Mouse (Mus musculus) R1 (cell line): Measurements from ENCODE around the gene Macrod1.

Experiments
- DNase-seq: peaks from one replicate; pipeline ENCODE4 v3.0.0-alpha.2; 2018; ENCODE audit warnings: low read depth, low spot score

Gene Macrod1

DNA sequence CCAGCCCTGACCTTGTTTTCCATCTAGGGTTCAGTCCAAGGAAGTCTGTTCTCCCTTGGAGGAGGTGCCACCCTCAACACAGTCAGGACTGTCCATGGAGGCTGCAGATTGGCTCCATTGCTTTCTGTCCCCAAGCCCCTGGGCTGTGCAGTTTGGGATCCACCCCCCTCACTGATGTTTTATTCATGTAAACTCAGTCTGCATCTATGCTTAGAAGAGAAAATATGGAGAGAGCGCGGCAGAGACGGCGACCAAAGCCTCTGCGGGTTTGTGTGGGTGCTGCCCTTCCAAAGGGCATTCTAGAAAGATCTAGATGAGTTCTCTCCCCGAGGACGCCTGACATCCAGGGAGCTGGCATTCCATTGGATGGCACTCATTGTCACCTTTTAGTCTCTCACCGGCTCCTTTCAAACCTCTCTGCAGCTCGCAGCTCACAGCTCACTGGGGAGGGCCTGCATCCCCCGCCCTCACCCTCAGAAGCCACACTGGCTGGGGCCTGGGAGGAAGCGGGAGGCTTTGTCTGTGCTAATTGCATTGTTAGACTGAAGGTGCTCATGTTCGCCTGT is 84.3 kb downstream of the Macrod1 start:
- no peak for DNase-seq

DNA sequence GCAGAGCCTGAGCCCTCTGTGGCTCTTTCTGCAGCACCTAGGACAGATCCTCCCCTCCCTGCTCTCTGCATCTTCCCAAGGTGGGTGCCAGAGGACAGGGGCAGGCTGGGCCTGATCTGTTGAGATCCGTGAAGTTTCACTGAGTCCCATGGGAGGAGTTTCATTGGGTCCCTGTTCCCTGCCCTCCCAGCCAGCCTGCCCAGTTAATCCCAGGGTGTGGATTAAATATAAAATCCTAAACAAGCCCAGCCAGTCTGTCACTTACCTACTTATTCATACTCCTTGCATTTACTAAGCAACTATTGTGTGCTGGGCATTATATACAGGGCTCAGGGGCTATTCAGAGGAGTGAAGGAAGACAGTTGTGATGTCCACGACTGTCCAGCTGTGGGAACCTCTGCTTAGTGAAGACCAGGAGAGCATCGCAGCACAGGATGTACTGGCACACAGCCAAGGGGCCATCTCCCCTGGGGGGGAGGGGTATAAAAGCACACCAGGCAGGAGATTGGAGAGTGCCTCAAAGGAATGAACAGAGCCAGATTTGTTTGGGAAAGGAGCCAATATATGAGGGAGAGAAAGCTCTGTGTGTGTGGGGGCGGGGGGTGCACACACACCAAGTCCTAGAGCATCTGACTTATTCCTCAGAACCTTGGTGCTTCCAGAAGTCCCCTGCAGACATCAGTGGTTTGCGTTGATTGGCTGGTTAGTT is 85.8 kb downstream of the Macrod1 start:
- DNase-seq = no peak

DNA sequence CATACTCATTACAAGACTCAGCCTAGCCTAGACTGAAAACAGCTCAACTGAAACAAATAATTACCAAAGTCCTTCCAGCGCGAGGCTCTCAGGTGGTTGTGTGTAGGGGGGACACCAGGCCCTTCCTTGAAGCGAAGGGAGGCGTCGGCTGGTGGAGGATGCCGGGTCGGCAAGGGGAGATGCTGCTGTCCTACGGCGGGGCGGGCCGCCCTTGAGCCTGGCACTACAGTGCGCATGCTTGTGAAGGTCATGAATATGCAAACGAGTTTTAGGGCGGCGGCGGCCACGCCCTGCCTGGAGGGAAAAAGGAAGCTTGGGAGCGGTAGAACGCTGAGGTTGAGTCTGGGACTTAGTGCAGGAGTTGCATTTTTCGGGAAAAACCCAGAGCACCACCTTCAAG is 87.2 kb downstream of the Macrod1 start:
- DNase-seq = peak; percentile 89

DNA sequence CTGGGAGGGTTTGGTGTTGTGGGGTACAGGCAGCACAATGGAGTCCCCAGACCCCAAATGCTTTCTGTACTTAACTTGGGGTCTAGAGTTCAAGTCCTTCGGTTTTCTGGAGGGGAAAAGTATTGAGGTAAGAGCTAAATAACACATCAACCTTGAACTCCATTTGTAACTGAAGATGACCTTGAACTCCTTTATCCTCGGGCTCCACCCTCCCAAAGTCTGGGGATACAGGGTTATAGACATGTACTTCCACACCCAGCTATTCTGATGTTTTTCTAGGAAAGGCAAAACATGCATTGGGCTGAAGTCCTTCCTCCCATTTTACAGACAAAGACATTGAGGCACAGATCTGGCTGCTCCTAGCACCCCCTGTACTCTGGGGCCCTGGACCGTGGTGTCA is 87.8 kb downstream of the Macrod1 start:
- DNase-seq = peak; percentile 57

DNA sequence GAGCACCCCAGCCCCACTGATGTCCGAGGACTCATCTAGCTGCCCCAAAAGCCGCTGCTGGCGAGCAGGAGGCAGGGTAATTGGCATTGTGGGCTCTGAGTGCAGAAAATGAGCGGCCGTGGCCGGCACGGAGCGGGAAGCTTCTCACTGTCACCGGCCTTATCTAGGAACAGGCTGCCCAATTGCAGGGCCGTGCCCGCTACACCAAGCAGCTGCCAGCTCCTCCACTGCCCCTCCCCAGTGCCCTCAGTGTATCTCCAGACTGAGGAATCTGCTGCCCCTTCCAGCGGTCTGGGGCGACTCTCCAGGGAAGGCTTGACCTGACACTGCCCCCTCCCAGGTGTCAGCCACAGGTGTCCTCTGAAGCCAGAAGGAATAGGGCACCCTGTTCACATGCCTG is 89.8 kb downstream of the Macrod1 start:
- DNase-seq = no peak

DNA sequence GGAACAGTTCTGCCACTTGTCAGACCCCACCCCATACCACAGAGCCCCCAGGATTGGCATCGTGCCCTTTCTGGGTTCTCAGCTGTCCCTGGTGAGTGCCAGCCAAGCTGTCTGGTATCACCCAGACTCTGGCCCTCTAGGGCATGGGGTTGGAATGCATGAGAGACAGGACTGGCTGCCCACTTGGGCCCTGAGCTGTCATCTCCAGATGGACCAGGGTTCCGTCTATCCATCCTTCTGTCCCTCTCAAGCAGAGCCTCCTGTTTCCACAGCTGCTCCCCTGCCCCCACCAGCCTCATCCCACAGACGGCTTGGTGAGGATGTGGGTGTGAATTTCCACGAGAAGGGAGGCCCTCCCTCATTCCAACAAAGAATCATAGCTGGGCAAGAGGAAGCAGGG is 91.5 kb downstream of the Macrod1 start:
- DNase-seq = no peak

DNA sequence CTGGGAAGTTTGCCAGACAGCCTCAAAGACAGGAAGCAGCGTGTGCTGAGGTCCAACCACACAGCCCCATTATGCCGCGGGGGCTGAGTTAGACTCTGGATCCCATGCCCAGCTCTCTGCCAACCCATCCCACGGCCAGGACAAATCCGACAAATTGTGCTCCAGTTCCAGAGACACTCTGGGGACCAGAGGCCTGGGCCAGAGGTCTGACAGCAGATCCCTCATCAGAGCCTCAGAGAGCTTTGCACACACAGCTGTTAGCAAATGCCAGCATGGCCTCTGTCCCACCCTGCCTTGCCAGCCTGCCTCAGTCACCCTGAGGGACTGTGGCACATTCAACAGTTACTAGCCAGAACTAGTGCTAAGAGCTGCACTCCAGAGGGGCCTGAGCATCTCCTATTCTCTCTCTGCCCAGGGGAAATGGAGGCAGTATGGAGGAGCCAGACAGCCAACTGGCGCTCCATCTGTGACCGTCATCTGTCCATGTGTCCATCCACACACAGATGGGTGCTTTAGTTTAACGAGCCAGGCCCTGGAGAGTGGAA is 92.0 kb downstream of the Macrod1 start:
- DNase-seq = no peak

DNA sequence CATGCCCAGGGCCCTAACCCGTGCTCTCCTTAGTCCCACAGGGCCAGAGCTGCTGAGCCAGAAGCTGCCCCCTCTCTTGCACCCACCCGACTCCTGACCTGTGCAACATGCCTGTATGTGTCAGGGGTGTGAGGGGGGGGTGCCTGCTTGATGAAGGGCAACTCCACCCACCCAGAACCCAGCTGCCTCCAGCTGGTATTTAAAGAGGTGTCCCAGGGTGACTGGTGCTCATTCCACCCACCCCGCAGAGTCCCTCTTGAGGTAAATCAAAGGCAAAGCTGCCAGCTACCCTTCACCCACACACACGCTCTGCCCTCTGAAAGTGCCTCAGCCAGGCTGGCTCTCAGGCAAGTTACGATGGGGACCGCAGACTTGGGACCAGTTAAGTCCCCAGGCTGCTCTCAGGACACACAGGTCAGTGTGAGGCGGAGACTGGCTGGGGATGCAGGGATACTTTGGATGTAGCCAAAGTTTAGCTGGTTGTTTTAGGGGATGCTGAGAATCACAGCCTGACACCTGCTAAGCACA is 92.6 kb downstream of the Macrod1 start:
- DNase-seq = no peak

DNA sequence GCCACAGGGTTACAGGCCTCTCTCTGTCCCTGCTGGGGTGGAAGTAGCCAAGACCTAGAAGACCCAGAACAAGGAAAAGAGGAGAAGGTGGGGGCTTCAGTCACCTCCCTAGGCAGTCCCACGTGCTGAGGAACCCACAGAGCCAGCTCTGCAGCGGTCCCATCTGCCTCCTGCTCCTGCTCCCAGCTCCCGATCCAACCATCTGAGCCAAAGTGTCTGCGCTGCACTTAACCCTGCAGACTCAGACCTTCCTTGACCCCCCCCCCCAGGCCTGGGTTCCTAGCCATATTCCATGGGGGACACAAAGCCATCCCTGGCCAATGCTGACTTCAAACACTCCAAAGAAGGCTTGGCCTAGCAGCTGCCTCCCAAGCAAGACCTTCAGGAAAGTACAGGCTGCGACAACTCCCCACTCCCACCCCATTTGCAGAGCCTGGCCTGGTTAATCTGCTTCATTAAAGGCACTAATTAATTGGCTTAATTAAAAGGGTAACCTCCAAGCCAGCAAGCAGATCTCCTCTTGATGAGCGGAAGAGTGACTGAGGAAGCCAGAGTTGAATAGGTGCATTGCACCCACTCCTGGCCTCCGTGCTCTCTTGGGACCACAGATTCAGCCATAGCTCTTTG is 94.8 kb downstream of the Macrod1 start:
- DNase-seq = no peak

DNA sequence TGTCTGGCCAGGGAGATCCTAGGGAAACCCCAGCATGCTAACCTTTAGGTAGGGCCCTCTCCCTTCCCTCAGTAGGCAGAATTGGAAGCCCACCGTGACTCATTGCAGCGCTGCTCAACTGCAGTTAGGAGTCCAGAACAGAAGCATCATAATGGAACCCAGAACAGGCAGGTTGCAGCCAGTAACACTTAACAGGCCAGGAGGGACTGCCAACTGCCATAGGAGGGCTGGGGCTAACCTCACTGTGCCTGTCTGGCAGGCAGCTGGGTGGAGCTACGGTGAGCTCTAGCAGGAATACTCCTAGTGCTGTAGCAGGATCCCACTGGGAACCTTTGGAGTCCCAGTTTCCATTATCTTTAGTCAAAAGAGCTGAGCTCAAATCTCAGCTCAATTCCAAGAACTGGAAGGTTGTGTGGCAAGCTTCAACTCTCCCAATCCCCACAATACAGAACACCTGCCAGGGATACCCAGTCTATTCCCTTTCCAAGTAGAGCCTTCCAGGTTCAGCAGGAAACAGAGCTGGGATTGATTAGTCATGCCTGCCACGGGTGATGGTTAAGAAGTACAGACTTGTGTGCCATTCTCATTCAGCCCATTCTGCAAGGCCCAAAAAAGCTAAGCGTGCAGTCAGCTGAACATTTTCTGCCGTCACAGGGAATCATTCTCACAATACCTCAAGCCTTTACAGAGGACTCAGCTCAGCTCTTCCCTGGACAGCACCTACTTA is 95.5 kb downstream of the Macrod1 start:
- DNase-seq = no peak

DNA sequence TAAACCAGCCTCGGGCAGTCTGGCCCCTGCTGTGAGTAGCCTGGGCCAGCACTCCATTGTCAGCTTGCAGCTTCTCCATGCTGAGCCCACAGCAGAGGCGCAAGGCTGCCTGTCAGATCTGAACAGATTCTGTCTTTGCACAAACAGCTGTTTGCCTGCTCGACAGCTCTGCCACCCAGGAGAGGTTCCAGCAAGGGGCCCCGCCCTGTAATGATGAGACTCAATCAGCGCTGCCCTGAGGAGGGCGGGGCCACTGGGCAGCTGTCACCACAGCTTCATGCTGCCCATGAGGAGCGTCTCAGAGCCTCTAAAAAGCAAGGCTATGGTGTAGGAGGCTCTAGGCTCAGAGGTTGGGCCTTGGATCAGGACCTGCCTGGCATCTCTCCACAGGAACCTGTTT is 96.6 kb downstream of the Macrod1 start:
- DNase-seq = no peak

DNA sequence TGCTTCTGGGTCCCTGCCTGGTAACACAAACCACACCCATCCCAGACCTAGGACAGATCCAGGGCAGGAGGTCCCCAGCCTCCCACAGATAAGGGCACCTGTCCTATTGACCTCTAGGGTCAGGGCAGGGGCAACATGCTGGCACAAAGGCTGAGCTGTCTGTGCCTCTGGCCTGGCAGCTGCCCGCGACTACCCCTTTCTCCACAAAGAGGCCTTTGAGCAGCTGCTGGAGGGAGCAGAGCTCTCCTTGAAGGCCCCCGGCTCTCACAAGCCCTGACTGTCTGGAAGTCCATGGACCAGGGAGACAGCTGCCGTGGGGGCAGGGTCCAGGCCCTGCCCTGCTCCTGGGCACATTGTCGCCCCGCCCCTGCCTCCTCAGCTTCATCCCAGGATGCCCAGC is 98.6 kb downstream of the Macrod1 start:
- no peak for DNase-seq

DNA sequence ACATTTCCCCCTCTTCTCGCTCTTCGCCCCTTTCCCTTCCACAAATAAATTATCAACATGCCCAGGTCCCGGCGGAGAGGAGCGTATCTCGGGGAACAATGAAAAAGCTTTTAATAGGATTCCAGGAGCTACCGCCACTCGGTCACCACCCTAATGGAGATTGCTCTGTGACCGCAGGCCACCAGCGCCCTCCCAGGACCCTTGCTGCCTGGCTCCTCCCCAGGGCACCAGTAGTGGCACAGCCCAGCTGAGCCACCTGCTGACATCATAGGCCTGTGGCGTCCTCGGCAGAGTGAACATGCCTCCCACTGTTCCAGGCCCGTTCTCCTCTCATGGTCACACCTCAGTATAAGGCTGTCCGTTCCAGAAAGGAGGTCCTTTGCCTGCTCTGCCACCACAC is 101.1 kb downstream of the Macrod1 start:
- DNase-seq = no peak

DNA sequence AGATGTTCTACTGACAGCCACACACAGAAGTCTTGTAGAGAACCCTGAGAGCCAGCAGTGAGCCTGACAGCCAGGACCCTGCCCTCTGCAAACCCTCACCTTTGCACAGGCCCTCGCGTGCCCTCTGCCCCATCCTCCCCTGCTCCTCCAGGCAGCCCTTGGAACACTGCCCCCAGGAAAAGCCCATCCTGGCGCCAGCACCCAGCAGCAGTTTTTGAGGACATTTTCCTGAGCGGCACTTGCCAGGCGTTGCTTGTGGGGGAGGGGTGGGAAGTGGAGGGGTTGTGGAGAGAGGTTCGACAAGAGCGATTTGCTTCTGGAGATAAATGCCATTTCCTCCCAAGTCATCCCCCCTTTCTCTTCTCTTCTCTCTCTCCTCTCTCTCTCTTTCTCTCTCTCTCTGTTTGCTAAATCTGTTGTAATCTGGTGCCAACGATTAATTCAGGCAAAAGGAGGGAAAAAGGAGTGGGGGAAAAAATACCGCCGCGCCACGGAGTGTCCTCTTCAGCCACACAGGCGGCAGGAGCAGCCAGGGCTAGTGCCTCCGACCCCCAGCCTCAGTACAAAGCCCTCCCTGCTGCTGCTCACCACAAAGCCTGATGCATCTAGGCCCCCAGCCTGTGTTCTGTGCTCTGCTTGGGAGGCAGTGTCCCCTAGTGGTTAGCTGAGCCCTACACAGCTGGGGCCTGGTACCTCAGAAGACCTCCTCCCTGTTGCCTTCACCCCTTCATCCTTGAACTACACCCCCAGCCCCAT is 103.7 kb downstream of the Macrod1 start:
- peak; percentile 38 for DNase-seq

DNA sequence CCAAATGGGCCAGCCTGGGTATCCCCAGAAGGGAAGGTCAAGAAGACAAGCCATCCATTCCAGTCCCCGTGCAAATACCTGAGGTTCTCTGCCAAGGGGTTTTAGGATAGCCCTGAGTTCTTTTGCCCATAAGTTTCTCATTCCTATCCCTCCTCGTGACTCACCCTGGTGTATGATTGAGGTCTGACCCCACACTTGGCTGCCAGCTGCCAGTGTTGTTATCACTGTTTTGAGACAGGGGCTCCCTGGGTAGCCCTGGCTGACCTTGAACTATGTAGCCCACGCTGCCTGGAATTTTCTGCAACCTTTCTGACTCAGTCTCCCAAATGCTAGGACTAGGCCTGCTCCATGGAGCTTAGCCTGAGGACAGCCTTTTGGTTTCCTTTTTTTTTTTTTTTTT is 104.5 kb downstream of the Macrod1 start:
- DNase-seq = no peak

DNA sequence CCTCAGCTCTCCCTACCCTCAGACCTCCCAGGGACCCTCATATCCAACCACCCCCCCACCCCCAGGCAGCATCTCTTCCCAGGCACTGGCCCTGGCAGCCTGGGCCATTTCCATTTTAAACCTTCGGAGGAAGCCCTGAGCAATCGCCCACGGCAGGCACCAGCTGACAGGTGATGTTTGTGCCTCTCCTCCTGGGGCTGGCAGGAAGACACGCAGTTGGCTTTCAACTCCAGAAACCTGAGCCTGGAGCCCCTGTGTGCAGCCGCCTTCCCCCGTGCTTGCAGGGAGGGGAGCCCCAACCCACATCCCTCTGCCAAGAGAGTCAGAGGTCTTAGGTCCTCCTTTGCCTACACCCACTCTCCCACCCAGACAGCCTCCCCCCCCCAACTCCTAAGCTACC is 107.6 kb downstream of the Macrod1 start:
- DNase-seq = no peak

DNA sequence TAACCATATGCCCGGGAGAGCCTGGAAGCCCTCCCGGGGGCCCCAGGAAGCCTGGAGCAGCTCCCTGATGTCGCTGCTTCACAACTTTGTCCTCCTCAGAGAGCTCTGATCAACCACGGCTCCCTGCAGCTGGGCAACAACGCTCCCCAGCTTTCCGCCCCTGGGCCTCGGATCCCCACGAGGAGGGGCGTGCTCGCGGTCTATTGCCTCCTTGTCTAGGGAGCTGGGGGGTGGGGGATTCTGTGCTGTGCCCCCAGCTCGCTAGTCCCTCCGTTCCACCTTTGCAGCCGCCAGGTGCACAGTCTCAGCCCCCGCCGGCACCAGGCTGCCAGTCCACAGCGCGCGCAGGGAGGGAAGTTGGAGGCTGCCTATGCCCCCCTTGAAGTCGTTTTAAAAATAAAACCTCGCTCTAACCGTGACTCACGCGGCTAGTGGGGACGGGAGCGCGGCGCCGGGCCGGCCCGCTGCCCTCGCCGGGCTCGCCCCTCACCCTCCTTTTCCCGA is 108.3 kb downstream of the Macrod1 start:
- no peak for DNase-seq

DNA sequence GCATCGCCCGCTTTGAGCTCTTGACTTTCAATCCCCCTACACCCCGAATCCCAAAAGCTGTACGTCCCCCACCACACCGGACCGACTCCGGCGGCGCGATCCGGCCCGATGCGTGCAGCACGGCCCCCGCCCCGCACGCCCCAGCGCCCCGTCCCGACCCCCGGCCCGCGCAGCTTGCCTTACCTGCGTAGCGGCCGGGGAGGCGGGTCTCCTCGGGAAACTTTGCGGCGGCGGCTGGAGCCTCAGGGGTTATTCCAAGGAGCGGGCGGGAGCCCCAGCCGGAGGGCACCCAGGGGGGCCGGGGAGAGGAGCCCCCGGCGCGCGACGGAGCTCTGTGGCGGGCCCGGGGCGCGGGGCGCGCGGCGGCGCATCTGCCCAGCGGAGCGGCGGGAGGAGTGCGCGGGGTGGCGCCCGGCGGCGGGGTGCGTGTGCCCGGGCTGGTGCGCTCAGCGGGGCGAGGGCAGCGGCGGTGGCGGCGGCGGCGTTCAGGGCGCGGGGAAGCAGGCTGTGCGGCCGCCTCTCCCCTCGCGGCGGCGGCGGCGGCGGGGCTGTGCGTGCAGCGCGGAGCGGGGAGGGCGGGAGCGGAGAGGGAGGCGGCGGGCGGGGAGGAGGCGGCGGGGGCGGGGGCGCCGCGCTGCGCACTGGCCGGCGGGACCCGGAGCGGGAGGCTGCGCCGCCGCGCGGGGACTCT is 109.0 kb downstream of the Macrod1 start:
- no peak for DNase-seq

DNA sequence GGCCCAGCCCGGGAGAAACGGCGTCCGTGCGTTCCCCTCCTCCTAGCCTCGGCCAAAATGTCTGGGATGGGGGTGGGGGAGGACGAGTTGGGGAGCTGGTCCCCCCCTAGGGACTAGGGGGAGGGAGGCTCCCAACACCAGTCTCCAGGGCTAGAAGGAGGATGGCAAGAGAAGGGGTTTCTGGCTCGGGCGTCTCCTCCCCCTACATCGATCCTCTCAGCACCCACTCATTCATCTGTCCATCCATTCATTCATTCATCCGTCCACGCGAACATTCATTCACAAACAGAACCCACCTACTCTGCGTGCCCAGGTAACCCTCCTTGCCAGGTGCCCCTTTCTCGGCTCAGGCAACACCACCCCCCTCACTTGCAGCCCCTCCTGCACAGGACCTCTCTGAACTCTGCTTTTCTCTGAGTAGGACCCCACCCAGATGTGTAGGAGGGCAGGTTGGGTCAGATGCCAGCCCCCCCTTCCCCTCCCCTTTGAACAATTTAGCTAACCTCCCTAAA is 109.6 kb downstream of the Macrod1 start:
- DNase-seq = peak; percentile 26

DNA sequence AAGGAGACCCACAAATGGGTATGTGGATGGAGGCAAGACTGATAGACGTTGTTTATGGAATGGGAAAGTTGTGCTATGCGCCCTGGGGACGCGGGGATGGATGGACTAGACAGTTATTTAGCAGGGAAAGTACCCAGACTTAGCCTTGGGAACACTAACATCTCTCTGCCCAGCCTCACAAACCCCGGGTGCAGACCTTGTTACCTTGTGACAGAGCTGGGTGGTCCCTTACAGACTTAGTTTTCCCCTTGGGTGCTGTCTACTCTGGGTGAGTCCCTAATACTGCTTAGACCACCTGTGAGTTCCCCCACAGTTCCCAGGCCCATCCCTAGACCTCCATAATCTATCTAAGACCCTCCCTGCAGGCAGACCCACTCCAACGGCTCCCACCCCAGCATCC is 110.2 kb downstream of the Macrod1 start:
- no peak for DNase-seq
